Mouse (Mus musculus): ENCODE data around the gene Dip2c. TPM values are rescaled to one million over a fixed set of nuclear protein-coding genes. Genes with fewer than 3 reads are reported as not detected.

The Dip2c gene
- total and polyA plus RNA-seq, 2 experiments from 2014 or later, result 8.8 to 67.4 TPM

DNA sequence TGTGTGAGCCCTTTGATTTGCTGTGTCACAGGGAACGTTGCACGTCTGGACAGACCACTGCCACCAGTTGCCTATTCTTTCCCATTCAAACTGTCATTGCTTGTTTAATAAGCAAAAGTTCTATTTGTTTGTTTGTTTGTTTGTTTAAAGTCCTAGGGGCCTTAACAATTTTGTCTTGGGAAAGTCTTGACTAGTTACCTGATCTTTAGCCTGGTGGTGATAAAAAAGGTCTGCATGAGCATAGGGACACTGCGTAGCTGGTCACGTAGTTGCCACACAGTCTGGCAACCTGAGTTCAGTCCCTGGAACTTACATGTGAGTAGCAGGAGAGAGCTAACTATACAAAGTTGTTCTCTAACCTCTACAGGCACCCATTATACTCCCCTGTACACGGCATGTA, 392.9 kb downstream of the Dip2c start:
- Histone ChIP-seq H3K4me2 (ENCODE audit: low read depth) (no peak overlapping the region), H3K9me3 (ENCODE audit: low read length) (no peaks in the 10 kb centered on the region), H3K27me3 (ENCODE audit: insufficient read depth, low read length) (no peaks in the 10 kb centered on the region), H3K4me3 (ENCODE audit: low read depth, low read length) (no peak overlapping the region), H3K27ac (ENCODE audit: low read depth, low read length) (no peak overlapping the region), H3K4me1 (ENCODE audit: insufficient read depth) (no peaks in the 10 kb centered on the region), H3K36me3 (ENCODE audit: insufficient read depth) (peaks cover 4% of the 10 kb centered on the region), H3K9ac (no peak overlapping the region)
- WGBS, result 89% methylated on average over 5 of the region's 5 CpGs
- no peak for DNase-seq
- TF ChIP-seq CTCF (IDR thresholded peaks at IDR 0.05; ENCODE audit: low read depth), result no peak
- ATAC-seq, result no peak

DNA sequence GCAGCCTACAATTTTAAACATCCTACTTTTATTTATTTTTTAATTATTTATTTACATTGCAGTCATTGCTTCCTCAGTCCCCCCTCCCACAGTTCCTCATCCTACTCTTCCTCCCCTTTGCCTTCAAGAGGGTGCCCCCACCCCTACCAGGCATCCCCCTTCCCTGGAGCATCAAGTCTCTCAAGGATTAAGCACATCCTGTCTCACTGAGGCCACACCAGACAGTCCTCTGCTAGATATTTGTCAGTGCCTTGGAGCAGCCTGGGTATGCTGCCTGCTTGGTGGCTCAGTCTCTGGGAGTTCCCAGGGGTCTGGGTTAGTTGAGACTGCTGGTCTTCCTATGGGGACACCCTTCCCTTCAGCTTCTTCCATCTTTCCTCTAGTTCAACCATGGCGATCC, 397.8 kb downstream of the Dip2c start:
- WGBS, result 100% methylated on average over 1 of the region's 1 CpGs
- Histone ChIP-seq H3K4me3 (ENCODE audit: low read depth, low read length) (no peak overlapping the region), H3K4me2 (ENCODE audit: low read depth) (no peak overlapping the region)

DNA sequence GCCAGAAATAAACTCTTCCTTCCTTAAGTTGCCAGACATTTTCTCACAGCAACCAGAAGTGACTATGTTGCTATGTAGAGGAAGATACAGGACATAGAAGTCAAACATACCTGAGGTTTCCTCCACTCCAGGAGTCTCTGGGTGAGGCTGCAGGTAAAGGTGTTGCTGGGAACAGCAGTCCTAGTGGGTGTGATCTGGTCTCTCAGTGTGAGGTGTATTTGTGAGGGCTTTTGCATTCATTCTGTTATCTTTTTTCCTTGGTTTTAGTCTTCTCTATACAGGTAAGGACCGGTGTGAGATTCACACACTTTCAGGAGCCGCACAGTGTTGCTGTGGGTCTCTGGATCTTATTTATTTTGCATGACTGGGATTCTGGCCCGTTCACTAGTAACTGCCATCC, 405.2 kb downstream of the Dip2c start:
- TF ChIP-seq CTCF (IDR thresholded peaks at IDR 0.05; ENCODE audit: low read depth), result no peak
- no peaks in the 10 kb centered on the region for H3K4me1 ChIP-seq (ENCODE audit: insufficient read depth)
- H3K36me3 ChIP-seq (ENCODE audit: insufficient read depth), result peaks cover 31% of the 10 kb centered on the region; the same call in 1 of the 2 replicates
- DNase-seq (no peak), ATAC-seq (no peak)
- no peak overlapping the region for H3K4me2 ChIP-seq (ENCODE audit: low read depth)
- no peaks in the 10 kb centered on the region for H3K9me3 ChIP-seq (ENCODE audit: low read length)
- WGBS, result 97% methylated on average over 3 of the region's 3 CpGs
- H3K4me3 ChIP-seq (ENCODE audit: low read depth, low read length), result no peak overlapping the region
- H3K27me3 ChIP-seq (ENCODE audit: insufficient read depth, low read length), result no peaks in the 10 kb centered on the region
- no peak overlapping the region for H3K9ac ChIP-seq
- no peak overlapping the region for H3K27ac ChIP-seq (ENCODE audit: low read depth, low read length)

More for the DNA sequence above, 397.8 kb downstream of the Dip2c start:
- Histone ChIP-seq H3K27me3 (ENCODE audit: insufficient read depth, low read length) (no peaks in the 10 kb centered on the region), H3K4me1 (ENCODE audit: insufficient read depth) (no peaks in the 10 kb centered on the region), H3K27ac (ENCODE audit: low read depth, low read length) (no peak overlapping the region), H3K9me3 (ENCODE audit: low read length) (0 out of 2 replicates have a peak, but pooled peaks cover 4% of the 10 kb centered on the region), H3K9ac (no peak overlapping the region), H3K36me3 (ENCODE audit: insufficient read depth) (peaks cover 4% of the 10 kb centered on the region)
- no peak for TF ChIP-seq CTCF (IDR thresholded peaks at IDR 0.05; ENCODE audit: low read depth)
- ATAC-seq, result no peak
- no peak for DNase-seq

DNA sequence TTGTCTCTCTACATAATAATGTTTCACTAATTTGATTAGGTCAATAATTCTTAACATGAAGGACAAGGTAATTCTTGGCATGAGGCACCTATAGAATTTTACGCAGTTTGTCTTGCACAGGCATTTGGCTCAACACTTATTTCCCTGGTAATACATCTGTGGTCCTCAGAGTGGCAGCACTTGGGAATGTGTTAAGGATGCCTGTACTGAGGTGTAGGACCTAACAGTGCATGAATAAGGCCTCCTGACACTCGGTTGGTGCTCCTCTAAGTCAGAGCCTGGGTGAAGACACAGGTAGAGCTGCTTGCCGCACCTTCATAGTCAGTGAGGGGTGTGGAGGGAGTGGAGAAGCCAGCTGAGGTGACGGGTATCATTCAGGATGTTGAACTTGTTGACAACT, 407.0 kb downstream of the Dip2c start:
- H3K9me3 ChIP-seq (ENCODE audit: low read length), result no peaks in the 10 kb centered on the region
- no peaks in the 10 kb centered on the region for H3K4me1 ChIP-seq (ENCODE audit: insufficient read depth)
- no peak overlapping the region for H3K27ac ChIP-seq (ENCODE audit: low read depth, low read length)
- no peak overlapping the region for H3K4me2 ChIP-seq (ENCODE audit: low read depth)
- no peak overlapping the region for H3K4me3 ChIP-seq (ENCODE audit: low read depth, low read length)
- TF ChIP-seq CTCF (IDR thresholded peaks at IDR 0.05; ENCODE audit: low read depth), result peak; percentile 49
- WGBS, result 88% methylated on average over 4 of the region's 4 CpGs
- H3K9ac ChIP-seq, result no peak overlapping the region
- peak; percentile 36 for ATAC-seq
- peaks cover 49% of the 10 kb centered on the region for H3K36me3 ChIP-seq (ENCODE audit: insufficient read depth)
- no peaks in the 10 kb centered on the region for H3K27me3 ChIP-seq (ENCODE audit: insufficient read depth, low read length)
- DNase-seq, result peak; percentile 20

DNA sequence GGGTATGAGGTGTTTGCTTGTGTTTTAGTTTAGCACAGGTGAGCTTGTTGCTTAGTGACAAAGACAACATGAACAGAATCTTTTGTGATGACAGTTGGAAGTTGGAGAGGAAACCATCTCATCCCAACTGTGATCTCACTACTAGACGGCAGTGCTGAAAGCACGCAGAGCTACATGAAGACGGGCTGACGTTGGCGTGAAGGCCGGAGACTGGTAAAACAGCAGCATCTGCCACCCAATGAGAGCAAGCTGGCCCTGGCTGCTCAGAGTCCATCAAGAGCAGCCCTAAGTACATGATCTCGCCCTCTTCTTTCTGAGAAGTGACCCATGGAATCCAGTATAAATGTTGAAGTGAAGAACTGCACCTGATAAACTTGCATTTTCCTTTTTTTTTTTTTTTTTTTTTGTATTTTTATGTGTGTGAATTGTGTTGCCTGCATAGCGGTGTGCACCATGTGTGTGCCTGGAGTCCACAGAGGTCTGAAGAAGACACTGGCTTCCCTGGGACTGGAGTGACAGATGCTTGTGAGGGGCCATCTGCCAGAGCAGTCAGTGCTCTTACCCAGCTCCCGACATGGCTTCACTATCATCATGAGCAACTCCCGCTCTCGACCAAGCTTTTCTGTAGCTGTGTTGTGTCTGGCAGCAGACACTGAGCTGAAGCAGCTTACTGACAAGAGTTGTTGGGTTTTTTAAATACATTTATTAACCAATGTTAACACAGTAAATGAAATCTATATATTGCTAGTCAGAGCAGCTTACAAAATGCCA, 408.0 kb downstream of the Dip2c start:
- ATAC-seq, result peak; percentile 38; the same call in 1 of the 2 replicates
- TF ChIP-seq CTCF (IDR thresholded peaks at IDR 0.05; ENCODE audit: low read depth), result no peak
- Histone ChIP-seq H3K4me2 (ENCODE audit: low read depth) (no peak overlapping the region), H3K27ac (ENCODE audit: low read depth, low read length) (no peak overlapping the region), H3K27me3 (ENCODE audit: insufficient read depth, low read length) (no peaks in the 10 kb centered on the region), H3K9ac (no peak overlapping the region), H3K4me3 (ENCODE audit: low read depth, low read length) (no peak overlapping the region), H3K36me3 (ENCODE audit: insufficient read depth) (peaks cover 59% of the 10 kb centered on the region), H3K9me3 (ENCODE audit: low read length) (no peaks in the 10 kb centered on the region), H3K4me1 (ENCODE audit: insufficient read depth) (no peaks in the 10 kb centered on the region)
- 79% methylated on average over 11 of the region's 11 CpGs for WGBS
- peak; percentile 16 for DNase-seq

DNA sequence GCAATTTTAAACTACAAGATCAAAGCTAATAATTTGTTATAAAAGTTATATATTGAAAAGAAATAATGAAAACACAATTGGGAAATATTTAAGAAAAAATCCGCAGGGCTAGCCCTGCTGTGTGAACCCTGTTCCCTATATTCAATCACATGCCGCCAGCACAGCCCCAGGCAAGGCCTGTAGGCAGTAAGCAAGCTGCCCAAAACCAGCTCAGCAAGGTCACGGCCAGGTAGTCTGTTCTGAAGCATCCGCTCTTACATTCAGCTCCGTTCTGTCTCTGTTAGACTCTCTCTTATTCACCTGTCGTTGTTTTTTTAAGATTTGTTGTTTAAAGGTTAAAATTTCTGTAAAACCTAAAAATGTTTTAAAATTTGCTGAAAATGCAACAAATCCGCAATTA, 409.9 kb downstream of the Dip2c start:
- TF ChIP-seq CTCF (IDR thresholded peaks at IDR 0.05; ENCODE audit: low read depth), result no peak
- no peak for ATAC-seq
- H3K4me2 ChIP-seq (ENCODE audit: low read depth), result no peak overlapping the region
- no peak overlapping the region for H3K9ac ChIP-seq
- no peak for DNase-seq
- WGBS, result 95% methylated on average over 7 of the region's 7 CpGs
- no peaks in the 10 kb centered on the region for H3K27me3 ChIP-seq (ENCODE audit: insufficient read depth, low read length)
- H3K36me3 ChIP-seq (ENCODE audit: insufficient read depth), result peaks cover 74% of the 10 kb centered on the region
- H3K4me1 ChIP-seq (ENCODE audit: insufficient read depth), result no peaks in the 10 kb centered on the region
- no peaks in the 10 kb centered on the region for H3K9me3 ChIP-seq (ENCODE audit: low read length)
- H3K27ac ChIP-seq (ENCODE audit: low read depth, low read length), result no peak overlapping the region
- no peak overlapping the region for H3K4me3 ChIP-seq (ENCODE audit: low read depth, low read length)

DNA sequence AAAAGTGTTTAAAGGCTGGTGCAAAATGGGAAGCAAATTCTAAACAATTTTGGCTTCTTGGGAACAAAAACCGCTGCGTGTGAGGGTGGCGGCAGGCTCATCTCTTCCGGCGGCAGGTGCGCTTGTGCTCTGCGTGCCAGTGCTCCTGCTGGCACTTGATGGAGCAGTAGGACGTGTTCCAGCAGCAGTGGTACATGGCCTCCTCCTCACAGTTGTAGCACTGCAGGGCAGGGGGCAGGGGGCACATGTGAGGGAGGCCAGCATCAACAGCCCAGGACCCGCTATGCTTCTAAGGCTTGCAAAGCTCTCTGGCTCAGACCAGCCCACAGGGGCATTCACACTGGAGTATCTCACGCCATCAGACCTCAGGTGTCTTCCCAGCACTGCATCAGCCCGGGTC, 410.4 kb downstream of the Dip2c start:
- Histone ChIP-seq H3K4me3 (ENCODE audit: low read depth, low read length) (no peak overlapping the region), H3K27ac (ENCODE audit: low read depth, low read length) (no peak overlapping the region), H3K4me2 (ENCODE audit: low read depth) (no peak overlapping the region), H3K9me3 (ENCODE audit: low read length) (no peaks in the 10 kb centered on the region), H3K36me3 (ENCODE audit: insufficient read depth) (peaks cover 74% of the 10 kb centered on the region), H3K9ac (no peak overlapping the region), H3K4me1 (ENCODE audit: insufficient read depth) (no peaks in the 10 kb centered on the region), H3K27me3 (ENCODE audit: insufficient read depth, low read length) (no peaks in the 10 kb centered on the region)
- no peak for DNase-seq
- no peak for TF ChIP-seq CTCF (IDR thresholded peaks at IDR 0.05; ENCODE audit: low read depth)
- WGBS, result 85% methylated on average over 11 of the region's 11 CpGs
- ATAC-seq, result no peak; the same call in 1 of the 2 replicates

Data from forebrain, postnatal 0 days (tissue).